Comparison of ENCODE assay signal across 31 mouse cellular contexts in genomic region chr3:9921730-9922129, GRCm38 (mm10).
"Had no signal": no experiment of that assay in that cellular context is flagged by ENCODE, and none has a peak within 500 bp of the region (broad histone marks: within the 10 kb centered on the region; RNA-seq: fewer than 3 reads in every experiment).

No protein-coding gene starts in this region.

- H3K27ac ChIP-seq: left cerebral cortex, adult 2 months; limb, embryonic 10.5 days; limb, embryonic 12.5 days; limb, embryonic 13.5 days; limb, embryonic 15.5 days; liver, embryonic 13.5 days; liver, embryonic 14.5 days; liver, embryonic 15.5 days; lung, embryonic 15.5 days; macrophage; midbrain, embryonic 10.5 days; midbrain, embryonic 12.5 days; midbrain, embryonic 13.5 days; midbrain, embryonic 15.5 days; neural tube, embryonic 12.5 days had no signal

- H3K4me3 ChIP-seq: left cerebral cortex, adult 2 months; limb, embryonic 10.5 days; limb, embryonic 12.5 days; limb, embryonic 13.5 days; limb, embryonic 15.5 days; liver, embryonic 13.5 days; liver, embryonic 15.5 days; lung, embryonic 15.5 days; megakaryocyte, embryonic 14.5 days; midbrain, embryonic 10.5 days; midbrain, embryonic 12.5 days; midbrain, embryonic 13.5 days; midbrain, embryonic 15.5 days; myocyte; neural tube, embryonic 12.5 days had no signal

- H3K9me3 ChIP-seq: limb, embryonic 10.5 days; limb, embryonic 12.5 days; limb, embryonic 13.5 days; limb, embryonic 15.5 days; liver, embryonic 13.5 days; liver, embryonic 15.5 days; lung, embryonic 15.5 days; midbrain, embryonic 10.5 days; midbrain, embryonic 12.5 days; midbrain, embryonic 13.5 days; midbrain, embryonic 15.5 days; neural tube, embryonic 12.5 days had no signal

- DNase-seq: left cerebral cortex, postnatal 4 days; liver; liver, embryonic 13.5 days; lung, adult 18-20 months; lung, adult 2 months; lung, embryonic 14.5 days; lung, postnatal 10 days; lung, postnatal 14 days; lung, postnatal 36 days; lung, postnatal 4 days; midbrain, embryonic 14.5 days had no signal

- H3K4me2 ChIP-seq: limb, embryonic 12.5 days; limb, embryonic 13.5 days; limb, embryonic 15.5 days; liver, embryonic 11.5 days; liver, embryonic 13.5 days; liver, embryonic 15.5 days; lung, embryonic 14.5 days; lung, embryonic 15.5 days; midbrain, embryonic 11.5 days; midbrain, embryonic 12.5 days; midbrain, embryonic 13.5 days; midbrain, embryonic 15.5 days; neural tube, embryonic 12.5 days had no signal

- ATAC-seq: lung, postnatal 0 days; midbrain, embryonic 13.5 days; midbrain, embryonic 15.5 days; midbrain, embryonic 16.5 days had no signal

- H3K27me3 ChIP-seq: limb, embryonic 12.5 days; limb, embryonic 13.5 days; limb, embryonic 15.5 days; liver, embryonic 13.5 days; liver, embryonic 15.5 days; lung, embryonic 15.5 days; megakaryocyte, embryonic 14.5 days; midbrain, embryonic 12.5 days; midbrain, embryonic 13.5 days; midbrain, embryonic 15.5 days; neural tube, embryonic 12.5 days had no signal

- H3K9ac ChIP-seq: limb, embryonic 12.5 days; limb, embryonic 13.5 days; limb, embryonic 15.5 days; liver, embryonic 13.5 days; liver, embryonic 14.5 days; liver, embryonic 15.5 days; lung, embryonic 14.5 days; lung, embryonic 15.5 days; midbrain, embryonic 12.5 days; midbrain, embryonic 13.5 days; midbrain, embryonic 15.5 days; neural tube, embryonic 12.5 days had no signal

- H3K36me3 ChIP-seq: limb, embryonic 10.5 days; limb, embryonic 12.5 days; limb, embryonic 13.5 days; limb, embryonic 15.5 days; liver, embryonic 13.5 days; liver, embryonic 15.5 days; lung, embryonic 15.5 days; midbrain, embryonic 10.5 days; midbrain, embryonic 12.5 days; midbrain, embryonic 13.5 days; midbrain, embryonic 15.5 days; neural tube, embryonic 12.5 days had no signal

- H3K4me1 ChIP-seq: limb, embryonic 10.5 days; limb, embryonic 12.5 days; limb, embryonic 13.5 days; limb, embryonic 15.5 days; liver, embryonic 13.5 days; liver, embryonic 15.5 days; lung, embryonic 15.5 days; midbrain, embryonic 10.5 days; midbrain, embryonic 12.5 days; midbrain, embryonic 13.5 days; midbrain, embryonic 15.5 days; neural tube, embryonic 12.5 days had no signal
